Mouse (Mus musculus): ENCODE results near the gene Sirt3.

Sirt3 gene

DNA sequence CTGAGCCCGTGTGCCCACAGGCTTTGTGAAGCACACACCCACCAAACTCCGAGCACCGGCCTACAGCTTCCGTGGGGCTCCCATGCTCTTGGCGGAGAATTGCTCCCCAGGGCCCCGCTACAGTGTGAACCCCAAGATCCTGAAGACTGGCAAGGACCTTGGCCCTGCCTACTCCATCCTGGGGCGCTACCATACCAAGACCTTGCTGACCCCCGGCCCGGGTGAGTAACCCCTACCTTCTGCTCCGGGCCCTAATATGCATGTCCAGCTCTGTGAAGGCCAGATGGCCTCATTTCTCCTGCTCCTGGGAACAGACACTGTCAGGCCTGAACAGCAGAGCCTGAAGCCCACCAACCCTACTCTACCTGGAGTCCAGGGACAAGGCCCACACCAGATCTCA lies 33.5 kb downstream of the Sirt3 start:
- DNase-seq (ENCODE audit: low spot score in 2 of 2), result no peak

DNA sequence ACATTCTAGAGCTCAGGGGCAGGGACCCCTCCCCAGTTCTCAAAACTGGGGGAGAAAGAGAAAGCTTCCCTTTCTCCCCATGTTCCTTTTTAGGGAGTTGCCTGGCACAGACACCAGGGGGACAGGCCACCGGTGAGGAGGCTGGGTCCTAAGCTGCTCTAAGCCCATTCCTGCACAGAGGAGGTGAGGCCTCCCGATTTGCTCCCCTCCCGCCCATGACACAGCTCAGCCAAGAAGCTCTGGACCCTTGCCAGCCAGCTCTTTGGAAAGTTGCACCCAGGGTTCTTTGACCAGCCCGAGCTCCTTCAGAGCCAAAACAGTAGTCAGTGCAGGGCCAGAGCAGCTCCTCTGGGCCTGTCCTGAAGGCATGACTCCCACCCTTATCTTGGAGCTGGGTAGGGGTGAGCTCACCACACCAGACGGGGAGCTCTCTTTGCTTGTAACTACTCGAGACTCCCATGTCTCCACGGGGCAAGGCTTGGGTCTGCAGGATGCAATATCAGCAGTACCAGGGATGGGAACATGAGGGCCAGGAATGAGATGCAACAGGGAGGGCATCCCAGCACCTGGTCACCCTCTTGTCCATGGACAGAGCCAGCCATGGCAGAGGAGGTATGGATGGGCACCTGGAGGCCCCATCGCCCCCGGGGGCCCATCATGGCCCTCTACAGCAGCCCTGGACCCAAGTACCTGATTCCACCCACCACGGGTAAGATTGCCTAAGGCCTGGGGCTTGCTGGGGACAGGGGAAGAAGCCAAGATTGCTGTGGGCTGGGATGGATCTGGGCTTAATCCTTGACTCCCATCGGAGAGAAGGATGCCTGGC lies 34.1 kb downstream of the Sirt3 start, which contains the start of gene Odf3:
Gene Odf3 (plus strand): TSS at position 51 of the 826 bp plus-strand sequence.
- no peak for DNase-seq (ENCODE audit: low spot score in 2 of 2)

DNA sequence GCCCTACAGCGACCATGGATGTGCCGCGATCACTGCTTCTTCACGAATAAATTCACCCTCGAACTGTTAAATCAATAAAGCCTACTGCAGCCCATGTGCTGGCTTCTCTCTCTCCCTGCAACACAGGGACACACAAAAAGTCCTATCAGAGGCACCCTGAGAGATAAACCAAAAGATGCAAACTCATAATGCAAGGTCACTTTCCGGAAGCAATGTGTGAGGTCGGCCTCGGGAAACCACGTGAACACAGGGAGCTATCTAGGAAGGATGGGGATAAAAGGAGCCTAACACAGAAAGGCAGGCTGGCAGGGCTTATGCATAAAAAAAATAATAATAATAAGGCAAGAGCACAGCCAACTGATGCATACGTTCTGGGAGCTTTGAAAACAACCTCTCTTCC lies 35.4 kb downstream of the Sirt3 start:
- no peak for DNase-seq (ENCODE audit: low spot score in 2 of 2)

DNA sequence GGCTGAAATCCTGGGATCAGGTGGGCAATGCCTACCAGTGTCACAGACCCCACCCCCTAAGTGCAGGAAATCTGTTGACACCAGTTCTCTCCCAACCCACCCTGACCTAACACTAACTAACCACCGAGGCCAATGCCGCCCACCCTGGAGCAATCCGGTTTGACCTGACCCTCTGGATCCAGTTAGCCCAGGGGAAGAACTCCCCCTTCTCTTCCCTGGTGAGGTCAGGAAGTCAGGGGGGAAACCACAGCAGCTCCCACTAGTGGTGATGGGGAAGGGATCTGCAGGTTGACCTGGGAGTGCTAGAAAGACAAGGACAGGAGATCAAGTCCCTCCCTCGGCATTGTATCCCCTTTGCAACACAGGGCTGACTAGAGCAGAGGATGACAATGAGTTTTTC lies 36.4 kb downstream of the Sirt3 start:
- DNase-seq (ENCODE audit: low spot score in 2 of 2), result no peak

DNA sequence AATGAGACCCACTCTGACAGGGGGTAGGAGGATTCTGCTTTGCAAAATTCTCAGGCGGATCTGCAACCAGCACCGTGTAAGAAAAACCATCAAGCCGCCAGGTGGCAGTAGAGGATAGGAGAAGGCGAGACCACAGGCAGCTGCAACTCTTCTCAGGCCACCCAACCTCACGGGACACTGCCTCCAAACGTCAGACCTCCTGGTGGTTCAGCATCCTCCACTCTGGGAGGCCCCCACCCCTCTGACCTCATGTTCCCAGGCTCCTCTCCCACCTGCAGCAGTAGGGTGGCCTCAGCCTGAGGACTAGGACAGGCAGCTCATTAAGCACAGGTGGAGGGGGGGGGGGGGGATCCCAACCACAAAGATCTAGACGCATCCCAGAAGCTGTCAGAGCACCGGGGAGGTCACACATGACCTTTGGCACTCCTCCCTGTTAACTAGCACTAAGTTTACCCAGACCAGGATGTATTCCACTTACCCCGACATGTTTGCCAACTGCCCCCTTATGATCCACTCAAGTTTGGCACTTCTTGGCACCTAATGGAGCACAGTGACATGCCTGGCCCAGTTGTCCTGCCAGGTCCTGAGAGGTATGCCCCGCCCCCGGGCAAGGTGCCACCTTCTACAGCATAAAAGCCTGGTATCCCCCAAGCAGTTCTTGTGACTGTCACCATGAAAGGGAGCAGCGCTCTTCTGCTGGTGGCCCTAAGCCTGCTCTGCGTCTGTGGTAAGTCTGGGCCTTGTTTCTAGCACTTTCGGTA lies 37.0 kb downstream of the Sirt3 start, which contains the start of gene Scgb1c1:
Gene Scgb1c1 (plus strand): TSS at position 643 of the 761 bp plus-strand sequence.
- peak; percentile 91 to 92 for DNase-seq (ENCODE audit: low spot score in 2 of 2)

- no peak for DNase-seq (ENCODE audit: low spot score in 2 of 2)
Observed at GRCm38 (mm10) chr7:140843806-140844205, 38.3 kb downstream of the Sirt3 start.

GRCm38 (mm10) chr7:140840750-140841735 lies 41.1 kb downstream of the Sirt3 start:
- DNase-seq (ENCODE audit: low spot score in 2 of 2), result no peak

DNA sequence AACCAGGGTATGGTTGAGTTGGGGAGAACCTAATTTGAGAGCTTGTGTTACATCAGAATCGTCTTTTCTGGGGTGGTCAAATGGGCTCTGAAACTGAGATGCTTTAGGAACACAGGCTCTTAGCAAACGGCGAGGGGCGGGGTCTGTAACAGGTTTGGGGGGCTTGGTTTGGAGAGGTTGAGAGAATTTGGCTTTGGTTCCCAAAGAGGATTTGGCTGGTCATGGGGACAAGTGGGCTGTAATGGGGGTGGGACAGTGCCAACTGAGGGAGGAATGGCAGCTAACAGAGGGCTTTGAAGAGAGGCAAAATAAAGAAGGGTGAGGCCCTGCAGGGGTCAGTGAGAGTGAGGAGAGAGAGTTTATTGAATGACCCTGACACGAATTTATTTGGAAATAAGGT lies 42.6 kb downstream of the Sirt3 start:
- DNase-seq (ENCODE audit: low spot score in 2 of 2), result no peak

GRCm38 (mm10) chr7:140836243-140837115 lies 45.6 kb downstream of the Sirt3 start:
- DNase-seq (ENCODE audit: low spot score in 2 of 2), result peak; percentile 40 to 74

GRCm38 (mm10) chr7:140835758-140836087 lies 46.4 kb downstream of the Sirt3 start:
- DNase-seq (ENCODE audit: low spot score in 2 of 2), result no peak

DNA sequence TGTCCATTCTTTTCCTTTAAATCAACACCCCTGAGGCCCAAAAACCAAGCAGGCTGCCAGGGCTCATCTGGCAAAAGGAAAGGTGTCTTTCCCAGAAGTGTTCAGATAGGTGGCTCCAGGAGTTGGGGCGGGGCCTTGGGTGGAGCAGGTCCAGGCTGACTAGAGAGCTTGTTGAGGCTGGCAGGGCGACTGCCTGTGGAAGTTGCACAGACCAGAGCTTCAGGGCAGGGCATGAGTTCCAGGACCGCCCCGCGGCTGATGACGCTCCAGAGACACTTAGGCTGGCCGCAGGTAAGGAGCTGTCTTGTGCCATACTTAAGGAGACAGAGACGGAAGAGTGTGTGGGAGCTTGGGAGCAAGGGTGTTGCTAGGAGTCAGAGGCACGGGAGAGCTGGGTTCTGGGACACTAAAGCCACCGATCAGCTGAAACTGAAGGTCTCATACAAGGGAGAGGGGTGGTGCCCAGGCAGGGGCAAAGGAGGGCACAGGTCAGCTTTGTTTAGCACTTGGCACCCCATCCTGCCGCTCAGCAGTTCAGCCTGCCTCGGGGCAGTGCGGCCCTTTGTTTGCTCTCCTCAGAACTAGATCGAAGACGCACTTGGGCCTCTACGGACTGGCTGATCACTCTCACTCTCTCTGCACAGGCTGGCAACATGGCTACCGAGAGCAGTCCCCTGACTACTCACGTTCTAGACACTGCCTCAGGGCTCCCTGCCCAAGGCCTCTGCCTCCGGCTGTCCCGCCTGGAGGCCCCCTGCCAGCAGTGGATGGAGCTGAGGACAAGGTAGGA lies 46.9 kb downstream of the Sirt3 start, which contains the start of gene Urah:
Gene Urah (plus strand): TSS at position 51 of the 790 bp plus-strand sequence.
- no peak for DNase-seq (ENCODE audit: low spot score in 2 of 2)

- no peak for DNase-seq (ENCODE audit: low spot score in 2 of 2)
Observed at GRCm38 (mm10) chr7:140833341-140833740, 48.8 kb downstream of the Sirt3 start.

GRCm38 (mm10) chr7:140831447-140831846 lies 50.7 kb downstream of the Sirt3 start:
- DNase-seq (ENCODE audit: low spot score in 2 of 2), result no peak

- peak; percentile 65 to 78 for DNase-seq (ENCODE audit: low spot score in 2 of 2)
Observed at GRCm38 (mm10) chr7:140828171-140828881, 53.8 kb downstream of the Sirt3 start.

GRCm38 (mm10) chr7:140822731-140823130 lies 59.4 kb downstream of the Sirt3 start:
- DNase-seq (ENCODE audit: low spot score in 2 of 2), result no peak

DNA sequence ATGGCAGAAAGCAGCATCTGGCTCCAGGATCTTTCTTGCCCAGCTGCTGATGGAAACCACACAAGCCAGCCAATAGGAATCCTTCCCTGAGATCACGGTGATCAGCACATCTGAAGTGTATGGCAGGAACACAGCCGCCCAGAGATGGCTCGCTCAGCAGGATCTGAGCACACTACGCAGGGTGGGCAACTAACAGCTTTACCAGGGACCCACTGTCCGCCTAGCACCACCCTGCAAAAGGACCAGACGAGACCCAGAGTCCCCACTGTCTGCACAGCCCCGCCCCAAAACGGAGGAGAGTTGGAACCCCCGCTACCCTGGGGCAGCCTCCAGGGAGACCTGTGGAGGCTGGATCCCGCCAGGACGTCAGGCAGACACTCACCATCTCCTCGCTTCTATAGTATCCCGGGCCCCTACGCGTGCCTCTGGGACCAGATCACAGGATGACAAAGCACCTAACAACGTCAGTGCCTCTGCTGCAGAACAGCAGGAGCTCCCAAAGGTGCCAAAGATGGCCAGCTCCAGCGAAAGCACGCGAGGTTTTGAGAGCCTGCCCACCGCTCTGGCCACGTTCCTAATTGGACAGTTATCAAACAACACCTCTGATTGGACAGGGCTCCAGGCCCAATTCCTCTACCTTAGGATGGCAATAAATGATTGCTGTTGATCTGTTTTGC lies 60.3 kb downstream of the Sirt3 start, which contains the start of gene Zfp941:
Gene Zfp941 (minus strand): TSS at position 526 of the 677 bp plus-strand sequence.
- DNase-seq (ENCODE audit: low spot score in 2 of 2), result peak; percentile 63 to 82

DNA sequence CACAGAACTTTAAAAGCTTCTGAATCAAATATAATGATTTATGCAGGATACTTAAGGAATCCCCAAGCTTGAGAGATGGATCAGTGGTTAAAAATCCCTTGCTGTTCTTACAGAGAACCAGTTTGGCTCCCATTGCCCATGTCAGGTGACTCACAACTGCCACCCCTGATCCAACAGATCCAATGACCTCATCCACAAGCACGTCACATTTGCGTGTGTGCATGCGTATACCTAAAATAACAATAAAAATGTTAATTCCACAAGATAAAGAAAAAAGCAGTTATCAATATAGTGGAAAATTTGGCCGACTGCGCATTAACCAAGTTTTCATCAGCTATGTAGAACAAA lies 60.8 kb downstream of the Sirt3 start:
- DNase-seq (ENCODE audit: low spot score in 2 of 2), result no peak

DNA sequence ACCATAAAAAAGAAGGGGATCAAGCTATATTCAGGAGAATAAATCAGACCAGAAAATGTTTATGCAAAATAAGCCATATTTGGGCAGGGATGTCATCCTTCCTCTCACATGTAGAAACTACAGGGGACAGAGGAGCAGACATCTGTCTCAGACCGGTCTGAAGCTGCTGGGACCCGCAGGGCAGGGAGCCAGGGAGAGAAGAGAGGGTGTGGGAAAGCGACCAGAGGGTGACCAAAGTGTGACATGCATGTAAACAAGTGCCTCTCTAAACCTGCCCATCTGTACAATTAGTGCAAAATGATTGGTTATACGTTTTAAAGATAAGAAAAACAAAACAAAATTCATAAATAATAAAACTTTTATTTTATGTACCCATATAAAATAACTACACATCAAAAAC lies 61.9 kb downstream of the Sirt3 start:
- no peak for DNase-seq (ENCODE audit: low spot score in 2 of 2)
